Mouse (Mus musculus): ENCODE data around the gene Thsd4. TPM values are rescaled to one million over a fixed set of nuclear protein-coding genes. Genes with fewer than 3 reads are reported as not detected.

The Thsd4 gene
- polyA plus RNA-seq, 1 experiment = 9.0 TPM

GRCm38 (mm10) chr9:60160855-60161254 lies 361.0 kb downstream of the Thsd4 start:
- no peak for TF ChIP-seq POLR2A (IDR thresholded peaks at IDR 0.05; ENCODE audit: low read depth, low read length)
- no peak for TF ChIP-seq CTCF (IDR thresholded peaks at IDR 0.05; ENCODE audit: extremely low read depth, insufficient read length, insufficient replicate concordance, low read depth, low read length)
- Histone ChIP-seq H3K4me3 (ENCODE audit: low read depth, low read length) (no peak overlapping the region), H3K27me3 (ENCODE audit: control insufficient read depth, insufficient read depth, low read length) (no peaks in the 10 kb centered on the region), H3K4me1 (ENCODE audit: control insufficient read depth, insufficient read depth, insufficient read length, low read length) (no peaks in the 10 kb centered on the region), H3K27ac (ENCODE audit: insufficient read depth, low read depth, low read length) (no peak overlapping the region), H3K36me3 (ENCODE audit: control insufficient read depth, insufficient read depth, low read length) (no peaks in the 10 kb centered on the region)
- whole genome bisulfite sequencing = 36% methylated on average over 5 of the region's 5 CpGs

GRCm38 (mm10) chr9:60160194-60160593 lies 361.7 kb downstream of the Thsd4 start:
- WGBS = 72% methylated on average over 7 of the region's 7 CpGs
- H3K27me3 ChIP-seq (ENCODE audit: control insufficient read depth, insufficient read depth, low read length) = no peaks in the 10 kb centered on the region
- no peaks in the 10 kb centered on the region for H3K36me3 ChIP-seq (ENCODE audit: control insufficient read depth, insufficient read depth, low read length)
- H3K27ac ChIP-seq (ENCODE audit: insufficient read depth, low read depth, low read length) = no peak overlapping the region
- H3K4me1 ChIP-seq (ENCODE audit: control insufficient read depth, insufficient read depth, insufficient read length, low read length) = no peaks in the 10 kb centered on the region
- no peak for TF ChIP-seq CTCF (IDR thresholded peaks at IDR 0.05; ENCODE audit: extremely low read depth, insufficient read length, insufficient replicate concordance, low read depth, low read length)
- TF ChIP-seq POLR2A (IDR thresholded peaks at IDR 0.05; ENCODE audit: low read depth, low read length) = no peak
- H3K4me3 ChIP-seq (ENCODE audit: low read depth, low read length) = no peak overlapping the region

- H3K36me3 ChIP-seq (ENCODE audit: control insufficient read depth, insufficient read depth, low read length) = no peaks in the 10 kb centered on the region
- no peak overlapping the region for H3K27ac ChIP-seq (ENCODE audit: insufficient read depth, low read depth, low read length)
- TF ChIP-seq POLR2A (IDR thresholded peaks at IDR 0.05; ENCODE audit: low read depth, low read length) (no peak), CTCF (IDR thresholded peaks at IDR 0.05; ENCODE audit: extremely low read depth, insufficient read length, insufficient replicate concordance, low read depth, low read length) (no peak)
- 98% methylated on average over 1 of the region's 1 CpGs for WGBS
- H3K4me1 ChIP-seq (ENCODE audit: control insufficient read depth, insufficient read depth, insufficient read length, low read length) = no peaks in the 10 kb centered on the region
- no peaks in the 10 kb centered on the region for H3K27me3 ChIP-seq (ENCODE audit: control insufficient read depth, insufficient read depth, low read length)
- no peak overlapping the region for H3K4me3 ChIP-seq (ENCODE audit: low read depth, low read length)
Observed at GRCm38 (mm10) chr9:60152990-60153389, 368.9 kb downstream of the Thsd4 start.

GRCm38 (mm10) chr9:60151897-60152627 lies 369.8 kb downstream of the Thsd4 start:
- H3K36me3 ChIP-seq (ENCODE audit: control insufficient read depth, insufficient read depth, low read length) = no peaks in the 10 kb centered on the region
- H3K4me3 ChIP-seq (ENCODE audit: low read depth, low read length) = no peak overlapping the region
- no peak overlapping the region for H3K27ac ChIP-seq (ENCODE audit: insufficient read depth, low read depth, low read length)
- TF ChIP-seq POLR2A (IDR thresholded peaks at IDR 0.05; ENCODE audit: low read depth, low read length) (no peak), CTCF (IDR thresholded peaks at IDR 0.05; ENCODE audit: extremely low read depth, insufficient read length, insufficient replicate concordance, low read depth, low read length) (no peak)
- 53% methylated on average over 11 of the region's 11 CpGs for WGBS
- no peaks in the 10 kb centered on the region for H3K4me1 ChIP-seq (ENCODE audit: control insufficient read depth, insufficient read depth, insufficient read length, low read length)
- H3K27me3 ChIP-seq (ENCODE audit: control insufficient read depth, insufficient read depth, low read length) = no peaks in the 10 kb centered on the region

GRCm38 (mm10) chr9:60150511-60150910 lies 371.3 kb downstream of the Thsd4 start:
- WGBS = 74% methylated on average over 1 of the region's 1 CpGs
- no peak for TF ChIP-seq CTCF (IDR thresholded peaks at IDR 0.05; ENCODE audit: extremely low read depth, insufficient read length, insufficient replicate concordance, low read depth, low read length)
- TF ChIP-seq POLR2A (IDR thresholded peaks at IDR 0.05; ENCODE audit: low read depth, low read length) = no peak
- Histone ChIP-seq H3K36me3 (ENCODE audit: control insufficient read depth, insufficient read depth, low read length) (no peaks in the 10 kb centered on the region), H3K27ac (ENCODE audit: insufficient read depth, low read depth, low read length) (no peak overlapping the region), H3K4me3 (ENCODE audit: low read depth, low read length) (no peak overlapping the region), H3K4me1 (ENCODE audit: control insufficient read depth, insufficient read depth, insufficient read length, low read length) (no peaks in the 10 kb centered on the region), H3K27me3 (ENCODE audit: control insufficient read depth, insufficient read depth, low read length) (no peaks in the 10 kb centered on the region)

GRCm38 (mm10) chr9:60148988-60149387 lies 372.9 kb downstream of the Thsd4 start:
- Histone ChIP-seq H3K27me3 (ENCODE audit: control insufficient read depth, insufficient read depth, low read length) (no peaks in the 10 kb centered on the region), H3K36me3 (ENCODE audit: control insufficient read depth, insufficient read depth, low read length) (no peaks in the 10 kb centered on the region), H3K4me3 (ENCODE audit: low read depth, low read length) (no peak overlapping the region), H3K27ac (ENCODE audit: insufficient read depth, low read depth, low read length) (no peak overlapping the region), H3K4me1 (ENCODE audit: control insufficient read depth, insufficient read depth, insufficient read length, low read length) (no peaks in the 10 kb centered on the region)
- TF ChIP-seq CTCF (IDR thresholded peaks at IDR 0.05; ENCODE audit: extremely low read depth, insufficient read length, insufficient replicate concordance, low read depth, low read length) = no peak
- 92% methylated on average over 7 of the region's 7 CpGs for WGBS

- no peak for TF ChIP-seq POLR2A (IDR thresholded peaks at IDR 0.05; ENCODE audit: low read depth, low read length)
- TF ChIP-seq CTCF (IDR thresholded peaks at IDR 0.05; ENCODE audit: extremely low read depth, insufficient read length, insufficient replicate concordance, low read depth, low read length) = no peak
- H3K27ac ChIP-seq (ENCODE audit: insufficient read depth, low read depth, low read length) = no peak overlapping the region
- WGBS = 54% methylated on average over 4 of the region's 4 CpGs
- no peaks in the 10 kb centered on the region for H3K4me1 ChIP-seq (ENCODE audit: control insufficient read depth, insufficient read depth, insufficient read length, low read length)
- H3K36me3 ChIP-seq (ENCODE audit: control insufficient read depth, insufficient read depth, low read length) = no peaks in the 10 kb centered on the region
- no peaks in the 10 kb centered on the region for H3K27me3 ChIP-seq (ENCODE audit: control insufficient read depth, insufficient read depth, low read length)
- no peak overlapping the region for H3K4me3 ChIP-seq (ENCODE audit: low read depth, low read length)
Observed at GRCm38 (mm10) chr9:60147401-60147800, 374.4 kb downstream of the Thsd4 start.

Measured in small intestine, adult 2 months (tissue).